Mouse (Mus musculus): ENCODE data around the gene Pkmyt1. TPM values are rescaled to one million over a fixed set of nuclear protein-coding genes. Genes with fewer than 3 reads are reported as not detected.

The Pkmyt1 gene
- polyA plus RNA-seq, 1 experiment from 2014 or later: 13.9 TPM

DNA sequence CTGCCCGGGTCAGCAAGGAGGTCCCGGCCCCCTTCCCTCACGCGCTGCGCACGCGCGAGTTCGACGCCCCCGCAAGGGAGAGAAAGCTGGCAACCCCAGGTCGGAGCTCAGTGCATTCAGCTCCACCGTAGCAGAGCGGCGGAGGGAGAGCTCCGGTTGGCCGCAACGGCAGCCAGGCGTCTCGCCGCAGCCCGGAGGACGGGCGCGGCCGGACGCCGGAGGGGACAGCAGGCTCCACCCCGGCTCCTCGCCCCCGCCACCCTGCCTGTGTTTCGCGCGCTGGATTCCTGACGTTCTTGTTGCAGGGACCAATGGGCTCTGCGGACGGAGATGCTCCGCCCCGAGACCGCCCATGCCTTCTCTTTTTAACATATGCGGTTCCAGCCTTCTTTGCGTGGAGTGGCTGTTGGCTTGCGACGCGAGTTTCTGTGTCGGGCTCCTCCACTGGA is 14.0 kb downstream of the Pkmyt1 start:
- TF ChIP-seq EP300 (IDR thresholded peaks at IDR 0.05; ENCODE audit: low read depth) (no peak), CTCF (IDR thresholded peaks at IDR 0.05; ENCODE audit: low read depth) (no peak)
- peaks cover 3% of the 10 kb centered on the region; the same call in 1 of the 2 replicates for H3K36me3 ChIP-seq (replicated peaks; ENCODE audit: insufficient read depth, low read length)
- ATAC-seq (peak; percentile 90), DNase-seq (peak; percentile 89)
- peak overlapping the region; percentile 29 for H3K27ac ChIP-seq (ENCODE audit: low read depth)
- peak overlapping the region; percentile 65 for H3K4me3 ChIP-seq (ENCODE audit: low read depth, low read length)
- WGBS (ENCODE audit: insufficient replicate concordance): under 1% methylated on average over 43 of the region's 46 CpGs
- H3K4me1 ChIP-seq (ENCODE audit: insufficient read depth): peaks cover 24% of the 10 kb centered on the region
- peaks cover 70% of the 10 kb centered on the region for H3K27me3 ChIP-seq (ENCODE audit: insufficient read depth, low read length)
- no peaks in the 10 kb centered on the region for H3K9me3 ChIP-seq (ENCODE audit: low read length)
- H3K4me2 ChIP-seq (ENCODE audit: low read depth, low read length): peak overlapping the region; percentile 99
- H3K9ac ChIP-seq (replicated peaks): peak overlapping the region; percentile 71

DNA sequence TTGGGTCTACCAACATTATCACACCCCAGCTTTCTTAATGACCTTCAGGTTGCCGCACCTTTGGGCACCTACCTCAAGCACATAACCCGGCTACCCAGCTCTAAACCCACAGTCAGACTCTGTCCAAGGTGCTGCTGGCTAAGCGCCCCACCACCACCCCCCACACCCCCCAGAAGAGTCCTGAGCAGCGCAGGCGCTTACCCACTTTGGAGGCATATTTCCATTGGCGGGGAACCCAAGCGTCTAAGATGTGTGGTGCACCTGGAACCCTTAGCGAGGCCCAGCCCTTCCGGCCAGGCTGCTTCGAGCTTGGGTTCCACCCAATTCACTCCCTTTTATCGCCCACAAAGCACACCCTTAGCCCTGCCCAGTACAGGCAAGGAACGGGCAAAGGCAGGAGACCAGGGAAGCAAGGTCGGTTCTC is 14.5 kb downstream of the Pkmyt1 start, which contains the start of gene Paqr4:
TSS of gene Paqr4 (minus strand) at position 270 of the 424 bp plus-strand sequence.
- Histone ChIP-seq H3K4me2 (ENCODE audit: low read depth, low read length) (peak within 1 kb of the TSS; percentile 99), H3K36me3 (replicated peaks; ENCODE audit: insufficient read depth, low read length) (peaks cover 1% of the 10 kb centered on the region; the same call in 1 of the 2 replicates), H3K4me3 (ENCODE audit: low read depth, low read length) (peak within 1 kb of the TSS; percentile 65), H3K4me1 (ENCODE audit: insufficient read depth) (peaks cover 26% of the 10 kb centered on the region), H3K27me3 (ENCODE audit: insufficient read depth, low read length) (peaks cover 74% of the 10 kb centered on the region), H3K9ac (replicated peaks) (peak within 1 kb of the TSS; percentile 71), H3K27ac (ENCODE audit: low read depth) (peak within 1 kb of the TSS; percentile 29), H3K9me3 (ENCODE audit: low read length) (no peaks in the 10 kb centered on the region)
- DNase-seq: no peak
- TF ChIP-seq CTCF (IDR thresholded peaks at IDR 0.05; ENCODE audit: low read depth): no peak
- TF ChIP-seq EP300 (IDR thresholded peaks at IDR 0.05; ENCODE audit: low read depth): no peak
- WGBS (ENCODE audit: insufficient replicate concordance): 7% methylated on average over 13 of the region's 13 CpGs
- peak; percentile 67 for ATAC-seq

DNA sequence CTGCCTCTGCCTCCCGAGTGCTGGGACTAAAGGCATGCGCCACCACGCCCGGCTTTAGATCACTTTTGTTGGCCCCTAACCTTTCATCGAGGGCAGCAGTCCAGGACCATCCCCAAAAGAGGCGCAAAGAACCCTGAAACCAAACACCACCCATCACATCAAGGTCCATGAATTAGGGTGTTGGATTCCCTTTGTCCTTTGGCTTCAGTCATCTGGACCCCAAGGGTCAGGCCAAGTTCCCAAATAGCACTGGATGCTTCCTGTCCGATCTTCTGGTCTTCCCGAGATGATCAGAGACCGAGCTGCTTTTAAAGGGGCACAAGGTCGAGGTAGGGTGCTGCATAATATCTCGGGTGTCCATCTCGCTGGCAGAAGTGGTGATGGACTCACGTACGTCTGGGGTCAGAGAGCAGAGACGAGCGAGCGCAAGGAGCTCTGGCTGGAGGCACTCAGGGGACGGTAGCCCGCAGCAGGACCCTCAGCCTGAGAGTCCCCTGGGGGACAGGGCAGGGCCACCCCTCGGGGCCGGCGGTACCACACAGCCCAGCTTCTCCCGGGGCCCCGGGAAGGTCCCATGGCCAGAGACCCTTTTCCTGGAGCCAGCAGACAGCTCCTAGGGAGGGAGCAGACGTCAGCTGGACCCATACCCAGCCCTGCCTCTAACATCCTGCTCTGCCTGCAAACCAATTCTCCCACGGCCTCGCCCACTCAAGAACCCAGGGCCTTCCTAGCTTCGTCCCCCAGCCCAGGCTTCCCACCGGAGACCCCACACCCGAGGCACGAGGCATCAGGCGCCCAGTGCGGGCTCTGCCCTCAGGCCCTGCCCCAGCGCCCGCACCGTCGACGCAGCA is 15.4 kb downstream of the Pkmyt1 start:
- no peak for ATAC-seq
- Histone ChIP-seq H3K4me1 (ENCODE audit: insufficient read depth) (peaks cover 33% of the 10 kb centered on the region), H3K36me3 (replicated peaks; ENCODE audit: insufficient read depth, low read length) (no peaks in the 10 kb centered on the region), H3K9me3 (ENCODE audit: low read length) (no peaks in the 10 kb centered on the region), H3K9ac (replicated peaks) (no peak overlapping the region), H3K27me3 (ENCODE audit: insufficient read depth, low read length) (peaks cover 84% of the 10 kb centered on the region), H3K27ac (ENCODE audit: low read depth) (no peak overlapping the region), H3K4me3 (ENCODE audit: low read depth, low read length) (no peak overlapping the region), H3K4me2 (ENCODE audit: low read depth, low read length) (no peak overlapping the region)
- 46% methylated on average over 38 of the region's 38 CpGs for WGBS (ENCODE audit: insufficient replicate concordance)
- DNase-seq: no peak
- TF ChIP-seq CTCF (IDR thresholded peaks at IDR 0.05; ENCODE audit: low read depth): no peak
- no peak for TF ChIP-seq EP300 (IDR thresholded peaks at IDR 0.05; ENCODE audit: low read depth)

GRCm38 (mm10) chr17:23742210-23742793 is 16.2 kb downstream of the Pkmyt1 start:
- H3K9me3 ChIP-seq (ENCODE audit: low read length): no peaks in the 10 kb centered on the region
- 8% methylated on average over 42 of the region's 44 CpGs for WGBS (ENCODE audit: insufficient replicate concordance)
- H3K27me3 ChIP-seq (ENCODE audit: insufficient read depth, low read length): peaks cover 89% of the 10 kb centered on the region
- ATAC-seq (no peak), DNase-seq (no peak)
- no peak overlapping the region for H3K27ac ChIP-seq (ENCODE audit: low read depth)
- TF ChIP-seq CTCF (IDR thresholded peaks at IDR 0.05; ENCODE audit: low read depth): no peak
- no peak for TF ChIP-seq EP300 (IDR thresholded peaks at IDR 0.05; ENCODE audit: low read depth)
- H3K9ac ChIP-seq (replicated peaks): no peak overlapping the region
- peak overlapping the region; percentile 10; the same call in 1 of the 2 replicates for H3K4me3 ChIP-seq (ENCODE audit: low read depth, low read length)
- no peak overlapping the region; the same call in 1 of the 2 replicates for H3K4me2 ChIP-seq (ENCODE audit: low read depth, low read length)
- H3K36me3 ChIP-seq (replicated peaks; ENCODE audit: insufficient read depth, low read length): no peaks in the 10 kb centered on the region
- H3K4me1 ChIP-seq (ENCODE audit: insufficient read depth): peaks cover 33% of the 10 kb centered on the region

- Histone ChIP-seq H3K36me3 (replicated peaks; ENCODE audit: insufficient read depth, low read length) (no peaks in the 10 kb centered on the region), H3K27me3 (ENCODE audit: insufficient read depth, low read length) (peaks cover 84% of the 10 kb centered on the region), H3K9me3 (ENCODE audit: low read length) (no peaks in the 10 kb centered on the region), H3K27ac (ENCODE audit: low read depth) (no peak overlapping the region), H3K4me3 (ENCODE audit: low read depth, low read length) (no peak overlapping the region), H3K9ac (replicated peaks) (no peak overlapping the region), H3K4me2 (ENCODE audit: low read depth, low read length) (no peak overlapping the region), H3K4me1 (ENCODE audit: insufficient read depth) (peaks cover 33% of the 10 kb centered on the region)
- ATAC-seq: no peak
- 63% methylated on average over 12 of the region's 12 CpGs for WGBS (ENCODE audit: insufficient replicate concordance)
- TF ChIP-seq EP300 (IDR thresholded peaks at IDR 0.05; ENCODE audit: low read depth) (no peak), CTCF (IDR thresholded peaks at IDR 0.05; ENCODE audit: low read depth) (no peak)
- DNase-seq: no peak
These were observed 16.8 kb downstream of the Pkmyt1 start for GRCm38 (mm10) chr17:23742941-23743340.

DNA sequence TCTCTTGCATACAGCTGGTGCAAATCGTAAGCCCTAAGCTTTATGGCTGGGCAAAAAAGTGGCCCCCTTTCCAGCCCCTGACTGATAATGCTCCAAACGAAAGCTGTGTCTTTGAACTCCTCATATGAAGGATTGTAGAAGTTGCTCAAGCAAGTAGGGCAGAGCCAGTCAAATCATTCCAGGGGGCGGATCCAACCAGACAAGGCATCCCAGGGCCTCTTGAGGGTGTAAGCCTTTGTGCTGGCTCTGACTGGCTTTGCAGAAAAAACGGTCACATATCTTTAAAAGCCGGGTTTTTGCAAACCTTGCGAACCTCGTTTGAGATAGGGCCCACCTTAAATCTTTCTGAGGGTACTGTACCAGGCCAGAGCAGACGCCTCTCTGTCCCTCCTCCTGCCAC is 17.9 kb downstream of the Pkmyt1 start:
- Histone ChIP-seq H3K4me3 (ENCODE audit: low read depth, low read length) (no peak overlapping the region), H3K27me3 (ENCODE audit: insufficient read depth, low read length) (peaks cover 78% of the 10 kb centered on the region), H3K4me2 (ENCODE audit: low read depth, low read length) (no peak overlapping the region), H3K9ac (replicated peaks) (no peak overlapping the region), H3K4me1 (ENCODE audit: insufficient read depth) (peaks cover 34% of the 10 kb centered on the region), H3K36me3 (replicated peaks; ENCODE audit: insufficient read depth, low read length) (no peaks in the 10 kb centered on the region), H3K27ac (ENCODE audit: low read depth) (no peak overlapping the region), H3K9me3 (ENCODE audit: low read length) (no peaks in the 10 kb centered on the region)
- WGBS (ENCODE audit: insufficient replicate concordance): 28% methylated on average over 8 of the region's 8 CpGs
- DNase-seq: no peak
- no peak for ATAC-seq
- TF ChIP-seq EP300 (IDR thresholded peaks at IDR 0.05; ENCODE audit: low read depth) (no peak), CTCF (IDR thresholded peaks at IDR 0.05; ENCODE audit: low read depth) (no peak)
